Mouse (Mus musculus) midbrain, embryonic 16.5 days (tissue): ENCODE data around the gene Cd109. TPM values are rescaled to one million over a fixed set of nuclear protein-coding genes. Genes with fewer than 3 reads are reported as not detected.

ENCODE experiments used
- ATAC-seq: fragments of 200-750 bp; cut with Nextera tagmentation; 2 replicates; pipeline ENCODE4 v1.8.0; 2017; ENCODE audit warnings: moderate TSS enrichment
- H3K27ac ChIP-seq: fragments of 300-500 bp; sonication (generic); 2 replicates; pipeline ENCODE4 v1.5.1; 2014; ENCODE audit warnings: mild to moderate bottlenecking, low read length, mixed read lengths
- H3K27me3 ChIP-seq: fragments of 300-500 bp; sonication (generic); 2 replicates; pipeline ENCODE4 v1.6.1; 2014; ENCODE audit warnings: low read depth, low read length, mixed read lengths; ENCODE audit not compliant: control insufficient read depth, insufficient read depth
- H3K36me3 ChIP-seq: fragments of 300-500 bp; sonication (generic); 2 replicates; pipeline ENCODE4 v1.6.1; 2014; ENCODE audit warnings: mild to moderate bottlenecking, low read length, moderate library complexity, mixed read lengths; ENCODE audit not compliant: control insufficient read depth, insufficient read depth
- H3K4me1 ChIP-seq: fragments of 300-500 bp; sonication (generic); 2 replicates; pipeline ENCODE4 v1.6.1; 2014; ENCODE audit warnings: mild to moderate bottlenecking, low read length, mixed read lengths; ENCODE audit not compliant: control insufficient read depth, insufficient read depth
- H3K4me2 ChIP-seq: fragments of 300-500 bp; sonication (generic); 2 replicates; pipeline ENCODE4 v1.6.1; 2014; ENCODE audit warnings: mild to moderate bottlenecking, low read length, mixed read lengths
- H3K4me3 ChIP-seq: fragments of 300-500 bp; sonication (generic); 2 replicates; pipeline ENCODE4 v1.5.1; 2014; ENCODE audit warnings: low read depth, mild to moderate bottlenecking, low read length, moderate library complexity, mixed read lengths
- H3K9ac ChIP-seq: fragments of 300-500 bp; sonication (generic); 2 replicates; pipeline ENCODE4 v1.6.1; 2014; ENCODE audit warnings: low read depth, low read length, mixed read lengths
- H3K9me3 ChIP-seq: fragments of 300-500 bp; sonication (generic); replicated peaks from 2 replicates; pipeline ENCODE4 v1.6.1; 2014; ENCODE audit warnings: mild to moderate bottlenecking, low read length, mixed read lengths; ENCODE audit not compliant: control insufficient read depth, poor library complexity, severe bottlenecking
- WGBS: fragments of 180-500 bp; shearing (Covaris S2); extraction: QIAGEN DNeasy Blood & Tissue Kit; methylation state at CpG from one replicate; pipeline ENCODE4 v1.1.7; 2014; 5-methylcytosine and 5-hydroxymethylcytosine counted together
- polyA plus RNA-seq: library from polyadenylated mRNA; unstranded; fragments of >200 nt; fragmentation: Nextera tagmentation; extraction: Ambion mirVana; gene quantifications from 2 replicates; pipeline ENCODE4 v1.2.1, GENCODE M21; 2015

Gene Cd109
- polyA plus RNA-seq, 1 experiment from 2014 or later = 1.0 TPM

DNA sequence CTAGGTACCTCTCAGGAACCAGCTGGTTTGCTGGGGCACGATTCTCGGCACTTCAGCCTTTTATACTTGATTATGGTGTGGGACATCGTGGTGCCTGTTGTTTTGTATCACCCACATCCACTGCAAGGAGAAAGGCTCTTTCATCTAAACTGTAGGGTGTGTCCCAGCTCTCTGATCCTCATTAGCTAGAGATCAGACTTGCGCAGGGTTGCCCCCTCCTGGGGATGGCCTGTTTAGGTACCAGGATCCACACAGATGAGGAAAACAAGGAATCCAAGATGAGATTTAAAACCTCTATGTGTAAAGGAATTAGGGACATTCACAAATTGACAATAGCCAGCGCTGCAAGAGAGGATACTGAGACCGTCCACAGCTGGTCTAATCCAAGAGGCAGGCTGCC is 14.6 kb downstream of the Cd109 start:
- H3K4me2 ChIP-seq = peak overlapping the region; percentile 30
- 39% methylated on average over 6 of the region's 6 CpGs for WGBS
- H3K27me3 ChIP-seq = no peaks in the 10 kb centered on the region
- H3K4me3 ChIP-seq = no peak overlapping the region
- H3K36me3 ChIP-seq = no peaks in the 10 kb centered on the region
- no peak overlapping the region for H3K27ac ChIP-seq
- no peaks in the 10 kb centered on the region for H3K4me1 ChIP-seq
- ATAC-seq = no peak
- H3K9ac ChIP-seq = no peak overlapping the region
- no peaks in the 10 kb centered on the region for H3K9me3 ChIP-seq

GRCm38 (mm10) chr9:78631755-78632434 is 16.5 kb downstream of the Cd109 start:
- 84% methylated on average over 6 of the region's 6 CpGs for WGBS
- H3K9me3 ChIP-seq = no peaks in the 10 kb centered on the region
- H3K36me3 ChIP-seq = no peaks in the 10 kb centered on the region
- no peak overlapping the region for H3K4me3 ChIP-seq
- no peak overlapping the region for H3K9ac ChIP-seq
- no peak overlapping the region for H3K27ac ChIP-seq
- H3K4me1 ChIP-seq = no peaks in the 10 kb centered on the region
- ATAC-seq = no peak
- no peak overlapping the region for H3K4me2 ChIP-seq
- no peaks in the 10 kb centered on the region for H3K27me3 ChIP-seq

DNA sequence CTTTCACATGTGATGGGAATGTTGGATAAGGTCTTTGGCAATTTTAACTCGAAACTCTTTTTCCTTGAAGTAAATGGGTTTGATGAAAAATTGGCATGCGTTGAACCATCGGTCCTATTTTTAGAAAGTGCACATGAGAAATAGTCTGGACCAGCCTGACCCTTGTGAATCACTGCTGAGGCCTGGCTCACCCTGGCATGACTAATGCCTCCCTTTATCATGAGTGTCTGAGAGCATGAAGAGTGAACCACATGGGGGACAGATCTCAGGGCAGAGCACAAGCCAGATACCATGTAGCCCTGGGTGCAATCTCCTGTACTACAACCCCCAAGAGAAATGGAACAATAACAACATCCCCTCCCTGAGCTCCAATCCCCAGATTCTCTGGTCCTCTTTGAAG is 18.6 kb downstream of the Cd109 start:
- Histone ChIP-seq H3K4me2 (no peak overlapping the region), H3K27ac (no peak overlapping the region), H3K9me3 (no peaks in the 10 kb centered on the region), H3K4me1 (no peaks in the 10 kb centered on the region), H3K4me3 (no peak overlapping the region), H3K36me3 (no peaks in the 10 kb centered on the region), H3K27me3 (no peaks in the 10 kb centered on the region), H3K9ac (no peak overlapping the region)
- WGBS = 96% methylated on average over 3 of the region's 3 CpGs
- ATAC-seq = no peak

GRCm38 (mm10) chr9:78641386-78641785 is 26.0 kb downstream of the Cd109 start:
- Histone ChIP-seq H3K36me3 (no peaks in the 10 kb centered on the region), H3K9ac (no peak overlapping the region), H3K9me3 (no peaks in the 10 kb centered on the region), H3K4me3 (no peak overlapping the region), H3K27me3 (no peaks in the 10 kb centered on the region), H3K4me1 (no peaks in the 10 kb centered on the region), H3K27ac (no peak overlapping the region), H3K4me2 (no peak overlapping the region)
- 84% methylated on average over 4 of the region's 4 CpGs for WGBS
- ATAC-seq = no peak

DNA sequence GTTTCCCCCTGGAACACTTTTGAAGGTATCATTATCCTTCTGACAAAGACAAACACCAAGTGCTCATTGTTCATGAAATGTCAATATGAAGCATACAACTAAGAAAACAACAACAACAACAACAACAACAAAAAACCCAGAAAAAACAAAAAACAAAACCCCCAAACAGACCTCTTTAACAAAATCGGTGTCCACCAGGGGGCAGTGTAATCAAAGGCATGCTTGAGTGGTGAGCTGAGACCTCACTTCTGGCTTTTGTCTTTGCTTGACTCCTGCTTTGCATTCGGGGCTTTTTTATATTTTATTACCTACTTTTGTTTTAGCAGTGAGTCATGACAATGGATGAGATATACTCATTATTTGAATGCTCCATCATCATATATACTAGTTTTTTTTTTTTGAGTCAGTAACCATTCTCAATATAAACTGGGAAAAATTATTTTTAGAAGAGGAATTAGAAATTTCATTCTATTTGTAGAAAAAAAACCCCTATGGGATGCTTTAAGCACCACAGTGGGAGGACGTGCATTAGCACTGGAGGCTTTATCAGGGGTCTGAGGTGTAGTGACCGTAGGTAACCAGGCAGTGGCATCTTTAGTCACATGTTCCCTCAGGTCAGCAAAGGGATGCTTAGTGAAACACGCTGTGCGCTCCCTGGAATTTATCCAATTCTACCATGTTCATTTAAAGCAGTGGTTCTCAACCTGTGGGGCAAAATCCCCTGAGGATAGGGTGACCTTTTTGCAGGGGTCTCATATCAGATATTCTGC is 30.8 kb downstream of the Cd109 start:
- H3K4me2 ChIP-seq = no peak overlapping the region
- H3K36me3 ChIP-seq = no peaks in the 10 kb centered on the region
- ATAC-seq = no peak
- no peak overlapping the region for H3K9ac ChIP-seq
- no peaks in the 10 kb centered on the region for H3K9me3 ChIP-seq
- H3K4me1 ChIP-seq = no peaks in the 10 kb centered on the region
- no peak overlapping the region for H3K4me3 ChIP-seq
- no peak overlapping the region for H3K27ac ChIP-seq
- H3K27me3 ChIP-seq = no peaks in the 10 kb centered on the region
- WGBS = 39% methylated on average over 6 of the region's 6 CpGs

DNA sequence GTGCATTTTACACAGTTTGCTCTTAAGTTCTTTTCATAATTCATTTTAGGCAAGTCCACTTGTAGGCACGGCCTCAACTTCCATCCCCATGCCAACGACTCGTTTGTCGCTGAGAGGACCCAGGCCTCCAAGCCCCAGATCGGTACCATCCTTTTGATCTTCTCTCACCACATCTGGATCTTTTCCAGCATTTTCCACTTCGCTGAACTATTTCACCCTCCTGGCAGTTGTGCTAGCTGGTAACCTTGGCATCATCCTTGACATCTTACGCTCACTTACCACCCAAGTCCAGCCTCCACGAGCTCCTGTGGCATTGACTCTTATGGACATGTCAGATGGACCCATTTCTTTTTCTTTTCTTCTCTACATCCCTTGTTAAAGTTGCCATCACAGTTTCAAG is 33.3 kb downstream of the Cd109 start:
- Histone ChIP-seq H3K4me3 (no peak overlapping the region), H3K9me3 (no peaks in the 10 kb centered on the region), H3K36me3 (no peaks in the 10 kb centered on the region), H3K4me2 (no peak overlapping the region), H3K27me3 (no peaks in the 10 kb centered on the region), H3K9ac (no peak overlapping the region), H3K4me1 (no peaks in the 10 kb centered on the region), H3K27ac (no peak overlapping the region)
- 79% methylated on average over 8 of the region's 8 CpGs for WGBS
- ATAC-seq = no peak

DNA sequence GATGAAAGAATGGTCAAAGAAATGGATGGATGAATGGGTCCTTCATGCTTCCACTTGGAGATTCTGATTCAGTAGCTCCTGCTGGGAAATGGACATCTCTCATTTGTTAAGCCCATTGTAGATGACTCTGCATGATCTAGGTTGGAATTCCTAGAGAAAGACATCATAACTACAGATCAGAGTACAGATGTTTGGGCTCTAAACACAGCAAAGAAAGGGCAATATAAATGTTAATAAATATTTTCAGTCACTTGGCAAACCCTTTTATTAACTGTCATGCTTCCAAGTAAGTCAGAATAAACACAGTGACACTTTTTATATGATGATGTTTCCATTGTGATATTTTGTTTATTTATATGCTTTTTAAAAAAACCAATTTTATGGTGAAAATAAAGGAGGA is 34.1 kb downstream of the Cd109 start:
- no peaks in the 10 kb centered on the region for H3K9me3 ChIP-seq
- H3K9ac ChIP-seq = no peak overlapping the region
- H3K36me3 ChIP-seq = no peaks in the 10 kb centered on the region
- no peaks in the 10 kb centered on the region for H3K27me3 ChIP-seq
- no peaks in the 10 kb centered on the region for H3K4me1 ChIP-seq
- H3K4me2 ChIP-seq = no peak overlapping the region
- ATAC-seq = no peak
- H3K4me3 ChIP-seq = no peak overlapping the region
- H3K27ac ChIP-seq = no peak overlapping the region

DNA sequence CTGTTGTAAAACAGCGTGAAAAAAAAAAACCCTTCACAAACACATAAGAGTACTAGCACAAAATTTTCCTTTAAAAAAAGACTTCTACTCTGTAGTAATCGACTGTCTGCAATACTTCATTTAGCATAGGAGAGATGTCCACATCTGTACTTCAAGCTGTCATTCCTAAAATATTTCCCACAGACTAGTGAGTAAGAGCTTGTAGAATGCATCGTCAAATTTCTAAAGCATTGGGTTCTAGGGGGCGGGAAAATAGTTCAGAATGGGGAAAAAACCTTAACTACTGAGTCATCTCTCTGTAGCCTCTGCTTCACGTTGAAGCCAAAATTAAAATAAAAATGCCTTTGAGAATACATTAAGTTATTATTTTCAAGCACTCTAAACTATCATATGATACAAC is 42.2 kb downstream of the Cd109 start:
- Histone ChIP-seq H3K9me3 (no peaks in the 10 kb centered on the region), H3K27ac (no peak overlapping the region), H3K4me2 (no peak overlapping the region), H3K4me3 (no peak overlapping the region), H3K4me1 (no peaks in the 10 kb centered on the region), H3K36me3 (no peaks in the 10 kb centered on the region), H3K27me3 (no peaks in the 10 kb centered on the region), H3K9ac (no peak overlapping the region)
- 83% methylated on average over 5 of the region's 5 CpGs for WGBS
- ATAC-seq = no peak

GRCm38 (mm10) chr9:78671446-78671985 is 56.2 kb downstream of the Cd109 start:
- Histone ChIP-seq H3K4me1 (no peaks in the 10 kb centered on the region), H3K36me3 (no peaks in the 10 kb centered on the region), H3K27ac (no peak overlapping the region), H3K27me3 (no peaks in the 10 kb centered on the region), H3K9ac (no peak overlapping the region), H3K4me2 (no peak overlapping the region), H3K4me3 (no peak overlapping the region), H3K9me3 (no peaks in the 10 kb centered on the region)
- WGBS = 83% methylated on average over 13 of the region's 13 CpGs
- no peak for ATAC-seq
